In the genomic region with DNA sequence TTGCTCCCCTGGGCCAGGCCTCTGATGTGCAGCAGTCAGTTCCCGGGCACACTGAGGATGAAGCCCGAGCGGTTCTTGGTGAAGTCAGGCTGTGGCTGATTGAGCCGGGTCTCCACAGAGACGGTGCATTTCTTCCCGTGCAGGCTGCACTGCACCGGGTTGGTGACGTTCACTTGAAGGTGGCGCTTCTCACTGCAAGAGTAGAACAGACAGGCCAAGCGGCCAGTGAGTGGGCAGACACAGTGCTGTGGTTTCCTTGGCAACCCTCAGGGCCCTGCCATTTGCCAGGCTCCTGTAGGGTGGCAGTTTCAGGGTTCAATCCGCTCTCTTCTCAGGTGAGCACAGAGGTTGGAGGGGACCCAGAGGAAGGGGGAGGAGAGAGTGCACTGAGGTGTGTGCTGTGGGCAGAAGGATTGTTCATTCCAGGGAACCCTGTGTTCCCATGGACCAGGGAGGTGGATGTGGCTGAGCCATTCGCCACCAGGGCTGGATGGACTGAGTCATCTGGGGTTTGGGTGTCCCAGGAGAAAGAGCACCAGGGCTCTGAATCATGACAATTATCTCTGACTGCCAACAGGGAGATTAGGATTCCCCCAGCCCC, we compare ENCODE assay signal across 9 mouse cellular contexts. TPM values are rescaled to one million over a fixed set of nuclear protein-coding genes. Genes with fewer than 3 reads are reported as not detected.
DNase-seq lines count a peak whose midpoint lies in the region; ATAC-seq lines count a peak whose summit lies in the region.
"Had no signal": no experiment of that assay in that cellular context is flagged by ENCODE, and none has a peak within 500 bp of the region (broad histone marks: within the 10 kb centered on the region; RNA-seq: fewer than 3 reads in every experiment).

No protein-coding gene starts in this region.

- WGBS in hindbrain, embryonic 11.5 days, result 35% methylated on average over 12 of the region's 12 CpGs
- 36% methylated on average over 12 of the region's 12 CpGs for WGBS in limb, embryonic 13.5 days

- H3K4me2 ChIP-seq in hindbrain, embryonic 11.5 days (replicated peaks; ENCODE audit: low read depth, low read length), result no peak overlapping the region
- H3K4me2 ChIP-seq in limb, embryonic 13.5 days (replicated peaks), result no peak overlapping the region
- H3K4me2 ChIP-seq: embryonic facial prominence, embryonic 13.5 days had no signal

- no peak overlapping the region for H3K4me3 ChIP-seq in hindbrain, embryonic 11.5 days (ENCODE audit: low read depth, low read length)
- H3K4me3 ChIP-seq in limb, embryonic 13.5 days, result no peak overlapping the region
- H3K4me3 ChIP-seq: embryonic facial prominence, embryonic 13.5 days had no signal

- H3K4me1 ChIP-seq in hindbrain, embryonic 11.5 days (replicated peaks; ENCODE audit: control insufficient read depth, insufficient read depth, low read length), result peaks cover 9% of the 10 kb centered on the region
- peaks cover 17% of the 10 kb centered on the region for H3K4me1 ChIP-seq in limb, embryonic 13.5 days

- no peaks in the 10 kb centered on the region for H3K9me3 ChIP-seq in hindbrain, embryonic 11.5 days (ENCODE audit: control insufficient read depth, low read length)
- H3K9me3 ChIP-seq in limb, embryonic 13.5 days, result no peaks in the 10 kb centered on the region
- H3K9me3 ChIP-seq: embryonic facial prominence, embryonic 13.5 days had no signal

- no peaks in the 10 kb centered on the region for H3K27me3 ChIP-seq in hindbrain, embryonic 11.5 days (ENCODE audit: control insufficient read depth, insufficient read depth, low read length)
- H3K27me3 ChIP-seq in limb, embryonic 13.5 days, result no peaks in the 10 kb centered on the region
- H3K27me3 ChIP-seq: embryonic facial prominence, embryonic 13.5 days had no signal

- DNase-seq in embryo, embryonic 10 days (ENCODE audit: low spot score), result peak; percentile 48
- no peak for DNase-seq in embryo, embryonic 9.5 days (ENCODE audit: extremely low spot score)
- peak; percentile 97 for DNase-seq in cerebellum, adult 9-10 months
- DNase-seq in hindbrain, embryonic 11.5 days (ENCODE audit: low spot score), result no peak
- DNase-seq in urinary bladder, adult 18-20 months (ENCODE audit: low spot score in 2 of 2), result no peak
- DNase-seq in urinary bladder, postnatal 25 days (ENCODE audit: low spot score), result no peak

- H3K36me3 ChIP-seq in hindbrain, embryonic 11.5 days (ENCODE audit: control insufficient read depth, insufficient read depth, low read length), result no peaks in the 10 kb centered on the region
- no peaks in the 10 kb centered on the region; the same call in 1 of the 2 replicates for H3K36me3 ChIP-seq in limb, embryonic 13.5 days

- H3K9ac ChIP-seq in hindbrain, embryonic 11.5 days (ENCODE audit: low read depth, low read length), result peak overlapping the region; percentile 34; the same call in 1 of the 2 replicates
- H3K9ac ChIP-seq in limb, embryonic 13.5 days, result peak overlapping the region; percentile 13; the same call in 1 of the 2 replicates
- H3K9ac ChIP-seq: embryonic facial prominence, embryonic 13.5 days had no signal

- peak; percentile 49 for ATAC-seq in hindbrain, embryonic 11.5 days (ENCODE audit: low FRiP score)
- ATAC-seq in limb, embryonic 13.5 days (ENCODE audit: low FRiP score, low read depth), result no peak
- no peak for ATAC-seq in granulocyte monocyte progenitor cell, adult 5-6 weeks (replicated peaks; ENCODE audit: poor library complexity, severe bottlenecking)

- H3K27ac ChIP-seq in hindbrain, embryonic 11.5 days (ENCODE audit: low read depth, low read length), result peak overlapping the region; percentile 20; the same call in 1 of the 2 replicates
- H3K27ac ChIP-seq in limb, embryonic 13.5 days, result no peak overlapping the region
- H3K27ac ChIP-seq: embryonic facial prominence, embryonic 13.5 days had no signal

RNA-seq across cellular contexts. Expression of a gene that starts 7.5 kb away (rescaled TPM):
- polyA plus RNA-seq in hindbrain, embryonic 11.5 days (2014; fragmentation: Nextera tagmentation; extraction: Ambion mirVana), result 21.5 and 23.7 TPM in 2 replicates
- polyA plus RNA-seq in limb, embryonic 13.5 days (2015; fragmentation: Nextera tagmentation; extraction: Ambion mirVana), result 3.3 and 3.7 TPM in 2 replicates
- total RNA-seq in granulocyte monocyte progenitor cell, adult 5-6 weeks (2014; fragmentation: Nextera tagmentation), result 6.2 and 6.3 TPM in 2 replicates
- 11.0 and 15.1 TPM in 2 replicates for total RNA-seq in granulocyte monocyte progenitor cell, adult 5-6 weeks (2017)

RNA-seq across cellular contexts. Expression of a gene that starts 55.9 kb away (rescaled TPM):
- polyA plus RNA-seq in hindbrain, embryonic 11.5 days (2014; fragmentation: Nextera tagmentation; extraction: Ambion mirVana), result 354 and 383 TPM in 2 replicates
- polyA plus RNA-seq in limb, embryonic 13.5 days (2015; fragmentation: Nextera tagmentation; extraction: Ambion mirVana), result 332 and 353 TPM in 2 replicates
- total RNA-seq in granulocyte monocyte progenitor cell, adult 5-6 weeks (2014; fragmentation: Nextera tagmentation), result 84.0 and 106 TPM in 2 replicates
- total RNA-seq in granulocyte monocyte progenitor cell, adult 5-6 weeks (2017), result 62.6 and 72.7 TPM in 2 replicates

Comparison
In these comparisons a context has a peak if more than half of its experiments do, and no peak if none do; other contexts are left out.
1. DNase-seq: peak in embryo, embryonic 10 days (single experiment) and cerebellum, adult 9-10 months (single experiment); none in embryo, embryonic 9.5 days (single experiment), hindbrain, embryonic 11.5 days (single experiment), urinary bladder, adult 18-20 months (0 of 2) and urinary bladder, postnatal 25 days (single experiment).